Mouse (Mus musculus) MEL (cell line): ENCODE measurements around the gene Cecr2.

Experiments used
- CTCF ChIP-seq, 3 experiments: IDR thresholded peaks in 2 of 3; conservative IDR thresholded peaks in 1 of 3; 2 replicates each; pipeline ENCODE4 v1.5.1; 2011 to 2012; ENCODE audit warnings: low read length in 3 of 3, low read depth in 2 of 3, mild to moderate bottlenecking in 2 of 3, improper control_type of control experiment in 1 of 3, inconsistent platforms in 1 of 3, mixed read lengths in 1 of 3, moderate library complexity in 1 of 3; ENCODE audit not compliant: control insufficient read depth in 1 of 3, insufficient read depth in 1 of 3, poor library complexity in 1 of 3, severe bottlenecking in 1 of 3
- EP300 ChIP-seq, 2 experiments: IDR thresholded peaks; 2 replicates each; pipeline ENCODE4 v1.6.1; 2011; ENCODE audit warnings: improper control_type of control experiment in 2 of 2, low read length in 2 of 2, low read depth in 1 of 2, mild to moderate bottlenecking in 1 of 2
- MAFK ChIP-seq: IDR thresholded peaks from 2 replicates; pipeline ENCODE4 v1.6.1; 2011; ENCODE audit warnings: low read depth, mild to moderate bottlenecking, low read length, improper control_type of control experiment, borderline replicate concordance
- MAX ChIP-seq: IDR thresholded peaks from 2 replicates; pipeline ENCODE4 v1.6.1; 2011; ENCODE audit warnings: low read length, improper control_type of control experiment
- NELFE ChIP-seq: IDR thresholded peaks from 2 replicates; pipeline ENCODE4 v1.6.1; 2011; ENCODE audit warnings: low read depth, low read length, improper control_type of control experiment
- POLR2A ChIP-seq, 2 experiments: IDR thresholded peaks; 2 replicates each; pipeline ENCODE4 v1.6.1; 2011 to 2012; ENCODE audit warnings: low read length in 2 of 2, mild to moderate bottlenecking in 2 of 2, control low read depth in 1 of 2, improper control_type of control experiment in 1 of 2, low read depth in 1 of 2, moderate library complexity in 1 of 2; ENCODE audit not compliant: control insufficient read depth in 1 of 2, insufficient read depth in 1 of 2, poor library complexity in 1 of 2
- POLR2AphosphoS5 ChIP-seq: IDR thresholded peaks from 2 replicates; pipeline ENCODE4 v1.6.1; 2012; ENCODE audit warnings: low read depth, borderline replicate concordance, mild to moderate bottlenecking, inconsistent platforms, low read length, moderate library complexity, mixed read lengths
- RAD21 ChIP-seq: IDR thresholded peaks from 2 replicates; pipeline ENCODE4 v1.6.1; 2011; ENCODE audit warnings: mild to moderate bottlenecking, low read depth, low read length, improper control_type of control experiment
- USF1 ChIP-seq: IDR thresholded peaks from 2 replicates; pipeline ENCODE4 v1.6.1; 2014; ENCODE audit warnings: low read depth, mild to moderate bottlenecking, inconsistent platforms, low read length, improper control_type of control experiment, moderate library complexity
- USF2 ChIP-seq, 2 experiments: IDR thresholded peaks; 2 replicates each; pipeline ENCODE4 v1.6.1; 2011 to 2012; ENCODE audit warnings: improper control_type of control experiment in 2 of 2, low read length in 2 of 2, borderline replicate concordance in 1 of 2, inconsistent platforms in 1 of 2, low read depth in 1 of 2, mild to moderate bottlenecking in 1 of 2; ENCODE audit not compliant: insufficient read depth in 1 of 2
- ZC3H11A ChIP-seq: IDR thresholded peaks from 2 replicates; pipeline ENCODE4 v1.6.1; 2012; ENCODE audit warnings: low read depth, mild to moderate bottlenecking, inconsistent platforms, low read length, improper control_type of control experiment
- ZKSCAN1 ChIP-seq: IDR thresholded peaks from 2 replicates; pipeline ENCODE4 v1.6.1; 2012; ENCODE audit warnings: low read depth, mild to moderate bottlenecking, inconsistent platforms, low read length, improper control_type of control experiment, moderate library complexity

- TF ChIP-seq POLR2A (IDR thresholded peaks at IDR 0.05; ENCODE audit: control insufficient read depth in 1 of 2, insufficient read depth in 1 of 2, low read depth in 1 of 2, low read length in 2 of 2, poor library complexity in 1 of 2): no peak; a peak in 1 of 4 replicates
- no peak for TF ChIP-seq MAFK
- no peak; the same call in 1 of the 2 replicates for TF ChIP-seq NELFE
- TF ChIP-seq RAD21: no peak
- peak in 1 of 2 experiments; percentile 29; a peak in 1 of 4 replicates for TF ChIP-seq EP300 (IDR thresholded peaks at IDR 0.05; ENCODE audit: low read depth in 1 of 2, low read length in 2 of 2)
- TF ChIP-seq USF2 (IDR thresholded peaks at IDR 0.05; ENCODE audit: borderline replicate concordance in 1 of 2, insufficient read depth in 1 of 2, low read depth in 1 of 2, low read length in 2 of 2): no peak
- no peak for TF ChIP-seq USF1
- TF ChIP-seq CTCF (IDR thresholded peaks at IDR 0.05 in 2 of 3, conservative IDR thresholded peaks at IDR 0.05 in 1 of 3; ENCODE audit: control insufficient read depth in 1 of 3, insufficient read depth in 1 of 3, low read depth in 2 of 3, low read length in 3 of 3, poor library complexity in 1 of 3, severe bottlenecking in 1 of 3): no peak
- no peak for TF ChIP-seq ZKSCAN1
- no peak for TF ChIP-seq POLR2AphosphoS5
- TF ChIP-seq ZC3H11A: no peak
- peak; percentile 73; the same call in 1 of the 2 replicates for TF ChIP-seq MAX
These were observed 754 bp upstream of the Cecr2 start for GRCm38 (mm10) chr6:120665415-120665815.
